Mouse (Mus musculus) midbrain, embryonic 10.5 days (tissue): ENCODE measurements around the gene Olfr124. TPM values are rescaled to one million over a fixed set of nuclear protein-coding genes. Genes with fewer than 3 reads are reported as not detected.

Experiments
- DNase-seq: peaks from one replicate; pipeline ENCODE4 v3.0.0-alpha.2; 2017; ENCODE audit warnings: low spot score
- H3K27ac ChIP-seq: fragments of 300-500 bp; sonication (generic); replicated peaks from 2 replicates; pipeline ENCODE4 v1.5.1; 2016; ENCODE audit warnings: mild to moderate bottlenecking
- H3K27me3 ChIP-seq: fragments of 300-500 bp; sonication (generic); 2 replicates; pipeline ENCODE4 v1.6.1; 2016; ENCODE audit warnings: low read depth, mild to moderate bottlenecking; ENCODE audit not compliant: poor library complexity, severe bottlenecking
- H3K36me3 ChIP-seq: fragments of 300-500 bp; sonication (generic); 2 replicates; pipeline ENCODE4 v1.6.1; 2016; ENCODE audit warnings: mild to moderate bottlenecking, moderate library complexity
- H3K4me1 ChIP-seq: fragments of 300-500 bp; sonication (generic); 2 replicates; pipeline ENCODE4 v1.6.1; 2016
- H3K4me3 ChIP-seq: fragments of 300-500 bp; sonication (generic); 2 replicates; pipeline ENCODE4 v1.5.1; 2016; ENCODE audit warnings: mild to moderate bottlenecking, moderate library complexity
- H3K9me3 ChIP-seq: fragments of 300-500 bp; sonication (generic); replicated peaks from 2 replicates; pipeline ENCODE4 v1.6.1; 2016; ENCODE audit warnings: mild to moderate bottlenecking
- WGBS: fragments of 180-500 bp; shearing (Covaris S2); methylation state at CpG from one replicate; pipeline ENCODE4 v1.1.7; 2016; 5-methylcytosine and 5-hydroxymethylcytosine counted together
- polyA plus RNA-seq: library from polyadenylated mRNA; unstranded; fragments of >200 nt; fragmentation: Nextera tagmentation; extraction: Ambion mirVana; gene quantifications from 2 replicates; pipeline ENCODE4 v1.2.1, GENCODE M21; 2016

Olfr124 gene
- polyA plus RNA-seq, result not detected in 2 replicates

DNA sequence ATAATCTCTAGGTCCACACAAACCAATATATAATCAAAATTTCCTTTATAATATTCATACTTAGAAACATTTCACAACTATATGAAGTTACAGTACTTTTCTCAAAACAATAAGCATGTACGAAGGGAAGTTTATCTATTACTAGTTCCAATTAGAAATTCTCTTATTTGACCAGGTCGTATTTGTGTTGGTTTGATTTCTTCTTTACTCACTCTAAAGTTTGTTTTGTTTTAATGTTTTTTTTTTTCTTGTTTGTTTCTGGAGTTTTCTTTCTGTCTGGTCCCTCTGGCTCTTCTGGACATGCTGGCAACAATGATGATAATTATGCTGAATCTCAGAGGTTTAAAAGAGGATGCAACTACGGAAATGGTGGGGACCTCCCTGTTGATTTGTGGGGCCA, at the start of gene Olfr124:
Olfr124 (plus strand) TSS at position 301 of the 400 bp plus-strand sequence.
- Histone ChIP-seq H3K27ac (no peak within 1 kb of the TSS), H3K9me3 (no peaks in the 10 kb centered on the region), H3K27me3 (no peaks in the 10 kb centered on the region), H3K4me1 (no peaks in the 10 kb centered on the region), H3K36me3 (no peaks in the 10 kb centered on the region), H3K4me3 (no peak within 1 kb of the TSS)
- no peak for DNase-seq
- WGBS, result 91% methylated on average over 3 of the region's 3 CpGs

GRCm38 (mm10) chr17:37768307-37768706, 31.4 kb upstream of the Olfr124 start, which contains the start of gene Olfr122:
TSS of gene Olfr122 (plus strand) at chr17:37768607.
- 92% methylated on average over 4 of the region's 4 CpGs for WGBS
- Histone ChIP-seq H3K4me1 (no peaks in the 10 kb centered on the region), H3K9me3 (no peaks in the 10 kb centered on the region; the same call in 1 of the 2 replicates), H3K36me3 (no peaks in the 10 kb centered on the region), H3K27me3 (no peaks in the 10 kb centered on the region), H3K4me3 (no peak within 1 kb of the TSS), H3K27ac (no peak within 1 kb of the TSS)
- DNase-seq, result no peak

DNA sequence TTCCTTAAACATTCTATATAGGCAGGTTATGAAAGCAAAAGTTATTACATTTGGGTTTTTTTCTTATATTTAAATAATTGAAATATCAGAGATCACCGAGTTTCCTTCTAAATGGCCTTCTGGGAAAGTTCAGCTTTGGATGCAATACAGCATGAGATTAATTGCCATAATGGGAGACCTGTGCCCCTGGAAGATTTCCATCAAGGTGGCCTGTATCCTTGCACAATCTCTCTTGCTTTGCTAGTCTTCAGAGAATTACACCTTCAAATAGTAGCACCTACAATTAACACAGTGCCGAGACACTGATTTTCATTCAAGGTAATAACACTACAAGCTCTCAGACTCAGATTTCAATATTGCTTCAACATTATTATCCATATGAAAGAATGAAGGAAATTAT, 6.5 kb upstream of the Olfr124 start, which contains the start of gene Olfr123:
Olfr123 (plus strand) TSS at position 301 of the 400 bp plus-strand sequence.
- Histone ChIP-seq H3K4me3 (no peak within 1 kb of the TSS), H3K9me3 (no peaks in the 10 kb centered on the region), H3K36me3 (no peaks in the 10 kb centered on the region), H3K4me1 (no peaks in the 10 kb centered on the region), H3K27ac (no peak within 1 kb of the TSS), H3K27me3 (no peaks in the 10 kb centered on the region)
- WGBS, result 90% methylated on average over 2 of the region's 2 CpGs
- DNase-seq, result no peak

- H3K36me3 ChIP-seq, result no peaks in the 10 kb centered on the region
- no peaks in the 10 kb centered on the region for H3K27me3 ChIP-seq
- no peaks in the 10 kb centered on the region for H3K4me1 ChIP-seq
- DNase-seq, result no peak
- no peak within 1 kb of the TSS for H3K27ac ChIP-seq
- H3K4me3 ChIP-seq, result no peak within 1 kb of the TSS
- H3K9me3 ChIP-seq, result no peaks in the 10 kb centered on the region
These were observed 33.0 kb downstream of the Olfr124 start, which contains the start of gene Olfr125 for GRCm38 (mm10) chr17:37832649-37833048. TSS of gene Olfr125 (plus strand) at chr17:37832949.

DNA sequence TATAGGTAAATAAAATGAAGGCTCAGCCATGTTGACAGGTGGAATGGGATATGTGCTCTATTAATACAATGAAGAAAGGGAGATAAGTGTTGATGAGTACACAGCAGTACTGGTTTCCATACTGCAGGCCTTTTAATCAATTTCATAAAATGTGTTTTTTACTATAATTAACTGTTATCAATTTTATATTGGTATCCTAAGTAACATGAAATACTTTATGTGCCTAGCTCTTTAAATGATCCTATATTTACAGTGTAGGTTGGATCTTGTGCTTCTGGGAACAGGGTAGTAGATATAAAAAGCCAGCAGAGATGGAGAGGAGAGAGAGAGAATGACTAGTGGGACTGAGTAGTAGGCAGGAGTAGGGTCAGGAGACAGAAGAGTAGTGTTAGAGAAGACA, 47.5 kb downstream of the Olfr124 start, which contains the start of gene Olfr126:
Olfr126 (plus strand) TSS at position 301 of the 400 bp plus-strand sequence.
- Histone ChIP-seq H3K9me3 (no peaks in the 10 kb centered on the region), H3K4me1 (no peaks in the 10 kb centered on the region), H3K36me3 (no peaks in the 10 kb centered on the region), H3K27ac (no peak within 1 kb of the TSS), H3K4me3 (no peak within 1 kb of the TSS), H3K27me3 (no peaks in the 10 kb centered on the region)
- DNase-seq, result no peak

Other genes starting within 250 kb of the Olfr124 start
- gene Olfr112, start 230.4 kb upstream of the Olfr124 start, polyA plus RNA-seq, result not detected in 2 replicates
- not detected in 2 replicates for gene Olfr113, start 222.2 kb upstream of the Olfr124 start, polyA plus RNA-seq
- gene Olfr114, start 207.1 kb upstream of the Olfr124 start, polyA plus RNA-seq, result not detected in 2 replicates
- not detected in 2 replicates for gene Olfr115, start 172.8 kb upstream of the Olfr124 start, polyA plus RNA-seq
- not detected in 2 replicates for gene Olfr116, start 172.7 kb upstream of the Olfr124 start, polyA plus RNA-seq
- gene Olfr117, start 136.1 kb upstream of the Olfr124 start, polyA plus RNA-seq, result not detected in 2 replicates
- not detected in 2 replicates for gene Olfr118, start 132.9 kb upstream of the Olfr124 start, polyA plus RNA-seq
- not detected in 2 replicates for gene Olfr119, start 103.3 kb upstream of the Olfr124 start, polyA plus RNA-seq
- not detected in 2 replicates for gene Olfr120, start 78.1 kb upstream of the Olfr124 start, polyA plus RNA-seq
- gene Olfr121, start 51.0 kb upstream of the Olfr124 start, polyA plus RNA-seq, result not detected in 2 replicates
- gene Olfr122, start 31.3 kb upstream of the Olfr124 start, polyA plus RNA-seq, result not detected in 2 replicates
- gene Olfr123, start 6.4 kb upstream of the Olfr124 start, polyA plus RNA-seq, result not detected in 2 replicates
- gene Olfr125, start 33.1 kb downstream of the Olfr124 start, polyA plus RNA-seq, result not detected in 2 replicates
- gene Olfr126, start 47.6 kb downstream of the Olfr124 start, polyA plus RNA-seq, result not detected in 2 replicates
- not detected in 2 replicates for gene Olfr127, start 100.5 kb downstream of the Olfr124 start, polyA plus RNA-seq
- gene Olfr128, start 120.7 kb downstream of the Olfr124 start, polyA plus RNA-seq, result not detected in 2 replicates
- not detected in 2 replicates for gene Olfr761, start 153.2 kb downstream of the Olfr124 start, polyA plus RNA-seq